Mouse (Mus musculus) embryo, embryonic 10.5 days (tissue): ENCODE data around the gene Mpp6.

Source experiments
- DNase-seq: peaks from one replicate; pipeline ENCODE4 v3.0.0-alpha.2; 2015; ENCODE audit warnings: low spot score

Gene Mpp6

DNA sequence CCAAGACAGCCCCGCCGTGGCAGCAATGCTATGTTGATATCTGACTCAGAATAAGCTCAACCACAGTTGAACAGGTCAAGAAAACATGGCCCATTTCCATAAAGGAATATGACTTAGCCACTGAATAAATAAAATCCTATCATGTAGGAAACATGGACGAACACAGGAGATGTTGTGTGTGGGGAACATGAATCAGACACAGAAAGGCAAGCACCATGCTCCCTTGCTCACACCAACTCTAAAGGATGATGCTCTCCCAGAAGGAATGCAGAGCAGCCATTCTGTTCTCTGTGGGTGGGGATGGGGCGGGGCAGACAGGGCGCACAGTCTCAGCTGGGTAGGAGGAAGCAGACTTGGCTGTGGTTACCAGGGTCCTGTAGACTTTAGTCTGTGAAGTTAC lies 115.2 kb downstream of the Mpp6 start:
- no peak for DNase-seq

GRCm38 (mm10) chr6:50228180-50228579 lies 118.1 kb downstream of the Mpp6 start:
- DNase-seq, result no peak

- no peak for DNase-seq
Observed at GRCm38 (mm10) chr6:50231288-50231687, 121.2 kb downstream of the Mpp6 start.

- DNase-seq, result no peak
Observed at GRCm38 (mm10) chr6:50232984-50233383, 122.9 kb downstream of the Mpp6 start.

DNA sequence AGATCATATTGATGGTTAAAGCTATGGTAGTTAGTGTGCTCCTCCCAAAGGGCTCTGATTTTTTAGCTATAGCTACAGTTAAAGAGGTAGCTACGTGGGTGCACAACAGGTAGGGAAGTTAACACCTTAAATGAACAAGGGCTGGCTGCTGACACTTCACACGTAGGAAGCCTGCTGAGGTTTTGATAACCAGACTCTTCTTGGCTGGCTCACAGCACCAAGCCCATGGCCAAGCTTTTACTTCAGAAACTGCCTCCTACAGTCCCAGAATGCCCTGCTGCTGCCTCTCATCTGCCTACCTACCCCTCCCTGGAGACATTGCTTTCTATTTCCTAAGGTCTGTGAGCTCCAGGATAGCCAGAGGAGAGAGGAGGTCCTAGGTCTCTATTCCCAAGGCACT lies 127.9 kb downstream of the Mpp6 start:
- DNase-seq, result no peak

DNA sequence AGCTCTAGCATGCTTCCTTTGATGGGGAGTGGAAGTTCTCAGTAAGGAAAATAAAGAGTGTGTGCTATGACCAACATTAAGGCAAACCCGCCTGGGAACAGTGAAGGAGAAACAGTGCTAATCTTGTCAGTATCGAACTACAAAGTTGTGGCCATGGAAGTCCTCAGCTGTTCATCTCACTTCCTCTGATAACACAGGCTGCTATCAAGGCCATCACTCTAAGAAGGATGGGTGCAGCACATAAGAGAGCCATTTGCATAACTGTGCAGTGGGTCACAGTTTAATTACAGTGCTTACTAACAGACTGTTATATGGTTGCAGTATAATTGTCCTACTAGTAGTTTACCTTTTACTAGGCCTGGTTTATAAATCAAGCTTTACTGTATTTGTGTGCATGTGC lies 129.9 kb downstream of the Mpp6 start:
- no peak for DNase-seq

GRCm38 (mm10) chr6:50240437-50240836 lies 130.4 kb downstream of the Mpp6 start:
- no peak for DNase-seq

GRCm38 (mm10) chr6:50244126-50244525 lies 134.1 kb downstream of the Mpp6 start:
- DNase-seq, result no peak

- no peak for DNase-seq
Observed at GRCm38 (mm10) chr6:50244967-50245366, 134.9 kb downstream of the Mpp6 start.

DNA sequence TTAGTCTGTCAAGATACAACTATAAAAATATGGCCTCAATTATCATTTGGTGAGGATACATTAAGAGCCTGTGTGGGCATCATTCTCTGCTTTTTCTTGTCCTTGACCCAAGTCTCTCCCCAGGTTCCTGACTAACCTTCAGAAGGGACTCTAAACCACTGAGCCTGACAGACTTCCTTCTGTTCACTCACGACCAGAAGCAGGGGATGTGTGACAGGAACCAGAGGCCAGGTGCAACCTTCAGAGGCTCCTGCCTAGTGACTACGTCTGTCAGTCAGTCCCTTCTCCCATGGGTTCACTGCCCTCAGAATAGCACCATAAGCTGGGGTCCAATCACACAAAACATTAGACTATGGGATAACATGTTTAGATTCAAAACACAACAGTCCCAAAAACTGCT lies 137.3 kb downstream of the Mpp6 start:
- no peak for DNase-seq

- no peak for DNase-seq
Observed at GRCm38 (mm10) chr6:50247791-50248190, 137.8 kb downstream of the Mpp6 start.
